Mouse (Mus musculus) MEL (cell line): ENCODE results near the gene Kdm4d.
"Not testable (repeated sequence)": the region's sequence is repeated elsewhere in the genome, so short reads cannot be mapped to it uniquely, and the experiment has no call there.

ENCODE experiments used
- CTCF ChIP-seq, 3 experiments: IDR thresholded peaks in 2 of 3; conservative IDR thresholded peaks in 1 of 3; 2 replicates each; pipeline ENCODE4 v1.5.1; 2011 to 2012; ENCODE audit warnings: low read length in 3 of 3, low read depth in 2 of 3, mild to moderate bottlenecking in 2 of 3, improper control_type of control experiment in 1 of 3, inconsistent platforms in 1 of 3, mixed read lengths in 1 of 3, moderate library complexity in 1 of 3; ENCODE audit not compliant: control insufficient read depth in 1 of 3, insufficient read depth in 1 of 3, poor library complexity in 1 of 3, severe bottlenecking in 1 of 3
- POLR2AphosphoS2 ChIP-seq: IDR thresholded peaks from 2 replicates; pipeline ENCODE4 v1.6.1; 2011; ENCODE audit warnings: low read length, improper control_type of control experiment
- TBP ChIP-seq: IDR thresholded peaks from 2 replicates; pipeline ENCODE4 v1.8.0; 2011; ENCODE audit warnings: low read depth, low read length, improper control_type of control experiment

GRCm38 (mm10) chr9:14447086-14447485 lies 53.2 kb downstream of the Kdm4d start:
- TF ChIP-seq TBP; CTCF (IDR thresholded peaks at IDR 0.05 in 2 of 3, conservative IDR thresholded peaks at IDR 0.05 in 1 of 3; ENCODE audit: control insufficient read depth in 1 of 3, insufficient read depth in 1 of 3, low read depth in 2 of 3, low read length in 3 of 3, poor library complexity in 1 of 3, severe bottlenecking in 1 of 3); POLR2AphosphoS2: not testable (repeated sequence)
